8 mouse cellular contexts compared by ENCODE assay signal in genomic region chr3:37640810-37641209, GRCm38 (mm10). TPM values are rescaled to one million over a fixed set of nuclear protein-coding genes. Genes with fewer than 3 reads are reported as not detected.
DNase-seq lines count a peak whose midpoint lies in the region; ATAC-seq lines count a peak whose summit lies in the region.

No protein-coding gene starts in this region.

- no peaks in the 10 kb centered on the region for H3K27me3 ChIP-seq in embryonic facial prominence, embryonic 15.5 days
- H3K27me3 ChIP-seq in heart, embryonic 13.5 days (replicated peaks), result peaks cover 6% of the 10 kb centered on the region; the same call in 1 of the 2 replicates
- H3K27me3 ChIP-seq in kidney, embryonic 16.5 days (ENCODE audit: insufficient read depth, low read length), result no peaks in the 10 kb centered on the region
- H3K27me3 ChIP-seq in liver, embryonic 12.5 days (replicated peaks), result peaks cover 18% of the 10 kb centered on the region
- no peaks in the 10 kb centered on the region for H3K27me3 ChIP-seq in stomach, embryonic 15.5 days (replicated peaks)

- H3K4me1 ChIP-seq in embryonic facial prominence, embryonic 15.5 days, result peaks cover 25% of the 10 kb centered on the region
- H3K4me1 ChIP-seq in heart, embryonic 13.5 days, result peaks cover 28% of the 10 kb centered on the region
- H3K4me1 ChIP-seq in kidney, embryonic 16.5 days (ENCODE audit: insufficient read depth, low read length), result peaks cover 37% of the 10 kb centered on the region
- peaks cover 41% of the 10 kb centered on the region for H3K4me1 ChIP-seq in liver, embryonic 12.5 days
- H3K4me1 ChIP-seq in stomach, embryonic 15.5 days, result peaks cover 27% of the 10 kb centered on the region

- WGBS in embryonic facial prominence, embryonic 15.5 days, result under 1% methylated on average over 45 of the region's 47 CpGs
- WGBS in heart, embryonic 13.5 days, result under 1% methylated on average over 32 of the region's 47 CpGs
- WGBS in kidney, embryonic 16.5 days, result under 1% methylated on average over 23 of the region's 47 CpGs
- under 1% methylated on average over 29 of the region's 47 CpGs for WGBS in liver, embryonic 12.5 days (ENCODE audit: insufficient replicate concordance)
- WGBS in stomach, embryonic 15.5 days, result 0% methylated on average over 39 of the region's 47 CpGs

- ATAC-seq in embryonic facial prominence, embryonic 15.5 days (ENCODE audit: insufficient number of reproducible peaks, low FRiP score, low TSS enrichment, low read depth), result peak; percentile 52
- no peak for ATAC-seq in heart, embryonic 13.5 days (ENCODE audit: extremely low read depth, insufficient number of reproducible peaks, low FRiP score, low TSS enrichment)
- ATAC-seq in kidney, embryonic 16.5 days (ENCODE audit: low FRiP score, low TSS enrichment), result peak; percentile 44
- ATAC-seq in liver, embryonic 12.5 days, result peak; percentile 58
- peak; percentile 61; the same call in 1 of the 2 replicates for ATAC-seq in stomach, embryonic 15.5 days (ENCODE audit: insufficient read depth, low FRiP score, low read depth)

- peak; percentile 49 for DNase-seq in 416B (ENCODE audit: low read depth)
- DNase-seq in adrenal gland, postnatal 36 days, result peak; percentile 85 to 92
- DNase-seq in neural tube, embryonic 10.5 days (ENCODE audit: extremely low spot score, low spot score), result peak; percentile 75

- H3K27ac ChIP-seq in embryonic facial prominence, embryonic 15.5 days (replicated peaks), result peak overlapping the region; percentile 95
- peak overlapping the region; percentile 88 for H3K27ac ChIP-seq in heart, embryonic 13.5 days (replicated peaks)
- peak overlapping the region; percentile 98 for H3K27ac ChIP-seq in kidney, embryonic 16.5 days (ENCODE audit: low read length)
- H3K27ac ChIP-seq in liver, embryonic 12.5 days, result 0 out of 2 replicates have a peak overlapping the region, but pooled peaks have one; percentile 20
- H3K27ac ChIP-seq in stomach, embryonic 15.5 days, result peak overlapping the region; percentile 95

- H3K4me2 ChIP-seq in embryonic facial prominence, embryonic 15.5 days (replicated peaks), result peak overlapping the region; percentile 61
- peak overlapping the region; percentile 92 for H3K4me2 ChIP-seq in heart, embryonic 13.5 days
- peak overlapping the region; percentile 61 for H3K4me2 ChIP-seq in kidney, embryonic 16.5 days (replicated peaks; ENCODE audit: low read depth, low read length)
- peak overlapping the region; percentile 99 for H3K4me2 ChIP-seq in liver, embryonic 12.5 days
- peak overlapping the region; percentile 72 for H3K4me2 ChIP-seq in stomach, embryonic 15.5 days

- peak overlapping the region; percentile 86 for H3K4me3 ChIP-seq in embryonic facial prominence, embryonic 15.5 days (replicated peaks)
- peak overlapping the region; percentile 88 for H3K4me3 ChIP-seq in heart, embryonic 13.5 days
- peak overlapping the region; percentile 99 for H3K4me3 ChIP-seq in kidney, embryonic 16.5 days (ENCODE audit: low read length)
- peak overlapping the region; percentile 79 for H3K4me3 ChIP-seq in liver, embryonic 12.5 days
- peak overlapping the region; percentile 90 for H3K4me3 ChIP-seq in stomach, embryonic 15.5 days (replicated peaks)

- H3K9me3 ChIP-seq in embryonic facial prominence, embryonic 15.5 days (replicated peaks), result no peaks in the 10 kb centered on the region
- no peaks in the 10 kb centered on the region for H3K9me3 ChIP-seq in heart, embryonic 13.5 days
- H3K9me3 ChIP-seq in kidney, embryonic 16.5 days (ENCODE audit: low read length), result no peaks in the 10 kb centered on the region
- H3K9me3 ChIP-seq in liver, embryonic 12.5 days (replicated peaks), result no peaks in the 10 kb centered on the region
- H3K9me3 ChIP-seq in stomach, embryonic 15.5 days, result no peaks in the 10 kb centered on the region

- H3K9ac ChIP-seq in embryonic facial prominence, embryonic 15.5 days, result peak overlapping the region; percentile 60
- peak overlapping the region; percentile 91 for H3K9ac ChIP-seq in heart, embryonic 13.5 days
- H3K9ac ChIP-seq in kidney, embryonic 16.5 days (replicated peaks; ENCODE audit: low read length), result peak overlapping the region; percentile 99
- peak overlapping the region; percentile 82 for H3K9ac ChIP-seq in liver, embryonic 12.5 days
- H3K9ac ChIP-seq in stomach, embryonic 15.5 days, result peak overlapping the region; percentile 92

- peaks cover 27% of the 10 kb centered on the region for H3K36me3 ChIP-seq in embryonic facial prominence, embryonic 15.5 days
- peaks cover 28% of the 10 kb centered on the region for H3K36me3 ChIP-seq in heart, embryonic 13.5 days
- peaks cover 25% of the 10 kb centered on the region for H3K36me3 ChIP-seq in kidney, embryonic 16.5 days (ENCODE audit: insufficient read depth, low read length)
- peaks cover 30% of the 10 kb centered on the region for H3K36me3 ChIP-seq in liver, embryonic 12.5 days
- peaks cover 20% of the 10 kb centered on the region for H3K36me3 ChIP-seq in stomach, embryonic 15.5 days

RNA-seq across cellular contexts. Expression of gene Spry1, which starts 1.1 kb away (rescaled TPM):
- total RNA-seq in adrenal gland, postnatal 36 days (2021), result 10 to 100 TPM; 25.1 to 31.4 TPM
- polyA plus RNA-seq in embryonic facial prominence, embryonic 15.5 days (2015; fragmentation: Nextera tagmentation; extraction: Ambion mirVana), result 17.0 and 18.7 TPM in 2 replicates
- 5.6 and 6.4 TPM in 2 replicates for polyA plus RNA-seq in heart, embryonic 13.5 days (2015; fragmentation: Nextera tagmentation; extraction: Ambion mirVana)
- polyA plus RNA-seq in kidney, embryonic 16.5 days (2015; fragmentation: Nextera tagmentation; extraction: Ambion mirVana), result 36.2 and 39.6 TPM in 2 replicates
- 4.3 and 4.7 TPM in 2 replicates for polyA plus RNA-seq in liver, embryonic 12.5 days (2016; fragmentation: Nextera tagmentation; extraction: Ambion mirVana)
- 13.6 and 15.2 TPM in 2 replicates for polyA plus RNA-seq in stomach, embryonic 15.5 days (2015; fragmentation: Nextera tagmentation; extraction: Ambion mirVana)

Comparison
In these comparisons a context has a peak if more than half of its experiments do, and no peak if none do; other contexts are left out.
1. H3K27ac ChIP-seq: peak in every context shown above with its lines; median percentile 98 in kidney, embryonic 16.5 days; 95 in embryonic facial prominence, embryonic 15.5 days; 95 in stomach, embryonic 15.5 days; 88 in heart, embryonic 13.5 days; 20 in liver, embryonic 12.5 days.